Comparison of ENCODE assay signal across 26 mouse cellular contexts in genomic region chr6:65854585-65854984, GRCm38 (mm10).
DNase-seq lines count a peak whose midpoint lies in the region; ATAC-seq lines count a peak whose summit lies in the region.
"Had no signal": no experiment of that assay in that cellular context is flagged by ENCODE, and none has a peak within 500 bp of the region (broad histone marks: within the 10 kb centered on the region; RNA-seq: fewer than 3 reads in every experiment).

No protein-coding gene starts in this region.

- H3K36me3 ChIP-seq in forebrain, embryonic 14.5 days (ENCODE audit: control insufficient read depth, insufficient read depth, low read length): no peaks in the 10 kb centered on the region
- no peaks in the 10 kb centered on the region for H3K36me3 ChIP-seq in forebrain, embryonic 12.5 days (replicated peaks)
- no peaks in the 10 kb centered on the region for H3K36me3 ChIP-seq in lung, embryonic 16.5 days (ENCODE audit: control insufficient read depth, insufficient read depth, low read length)
- H3K36me3 ChIP-seq: embryonic facial prominence, embryonic 15.5 days; heart, embryonic 10.5 days; heart, embryonic 15.5 days; hindbrain, embryonic 12.5 days; midbrain, embryonic 10.5 days; neural tube, embryonic 13.5 days had no signal

- H3K4me3 ChIP-seq in forebrain, embryonic 14.5 days (ENCODE audit: low read depth, low read length): no peak overlapping the region
- no peak overlapping the region for H3K4me3 ChIP-seq in forebrain, embryonic 12.5 days (replicated peaks)
- no peak overlapping the region for H3K4me3 ChIP-seq in lung, embryonic 16.5 days (ENCODE audit: low read length)
- H3K4me3 ChIP-seq: embryonic facial prominence, embryonic 15.5 days; heart, embryonic 10.5 days; heart, embryonic 15.5 days; hindbrain, embryonic 12.5 days; liver, embryonic 12.5 days; midbrain, embryonic 10.5 days; neural tube, embryonic 13.5 days had no signal

- 0 out of 2 replicates have a peak, but pooled peaks cover 8% of the 10 kb centered on the region for H3K4me1 ChIP-seq in forebrain, embryonic 14.5 days (ENCODE audit: control insufficient read depth, insufficient read depth, low read length)
- H3K4me1 ChIP-seq in forebrain, embryonic 12.5 days: peaks cover 14% of the 10 kb centered on the region
- no peaks in the 10 kb centered on the region for H3K4me1 ChIP-seq in lung, embryonic 16.5 days (replicated peaks; ENCODE audit: control insufficient read depth, insufficient read depth, low read length)
- H3K4me1 ChIP-seq: heart, embryonic 10.5 days; liver, embryonic 12.5 days had no signal

- no peaks in the 10 kb centered on the region for H3K27me3 ChIP-seq in forebrain, embryonic 14.5 days (replicated peaks; ENCODE audit: control insufficient read depth, insufficient read depth, low read length)
- H3K27me3 ChIP-seq in forebrain, embryonic 12.5 days: no peaks in the 10 kb centered on the region
- no peaks in the 10 kb centered on the region for H3K27me3 ChIP-seq in lung, embryonic 16.5 days (ENCODE audit: control insufficient read depth, insufficient read depth, low read depth, low read length)
- H3K27me3 ChIP-seq: embryonic facial prominence, embryonic 15.5 days; heart, embryonic 15.5 days; hindbrain, embryonic 12.5 days; liver, embryonic 12.5 days; neural tube, embryonic 13.5 days; Patski had no signal

- 42% methylated on average over 4 of the region's 4 CpGs for WGBS in forebrain, embryonic 14.5 days
- WGBS in forebrain, embryonic 12.5 days: 39% methylated on average over 4 of the region's 4 CpGs
- 79% methylated on average over 4 of the region's 4 CpGs for WGBS in lung, embryonic 16.5 days

- DNase-seq in forebrain, embryonic 14.5 days (ENCODE audit: low spot score): peak; percentile 11
- DNase-seq in lung, postnatal 14 days: no peak
- DNase-seq in NIH3T3 (ENCODE audit: low read depth): peak; percentile 29
- peak; percentile 36 for DNase-seq in brain, adult 2 months (ENCODE audit: low read depth, low spot score)
- DNase-seq in ovary, postnatal 14 days (ENCODE audit: low spot score): no peak
- DNase-seq: adrenal gland, adult 2 months; adrenal gland, postnatal 36 days; cerebellum, adult 8-10 months; cerebellum, postnatal 36 days; gastrocnemius, postnatal 10 days; kidney, adult 11 months; kidney, postnatal 25 days; liver, postnatal 0 days; thymus, postnatal 4 days had no signal

- no peak overlapping the region for H3K27ac ChIP-seq in forebrain, embryonic 14.5 days (ENCODE audit: low read depth, low read length)
- H3K27ac ChIP-seq in forebrain, embryonic 12.5 days: no peak overlapping the region
- no peak overlapping the region for H3K27ac ChIP-seq in lung, embryonic 16.5 days (ENCODE audit: low read length)
- H3K27ac ChIP-seq: embryonic facial prominence, embryonic 15.5 days; heart, embryonic 10.5 days; heart, embryonic 15.5 days; hindbrain, embryonic 12.5 days; liver, embryonic 12.5 days; midbrain, embryonic 10.5 days; neural tube, embryonic 13.5 days had no signal

- no peak overlapping the region for H3K9ac ChIP-seq in forebrain, embryonic 14.5 days (ENCODE audit: low read length)
- no peak overlapping the region for H3K9ac ChIP-seq in forebrain, embryonic 12.5 days
- H3K9ac ChIP-seq in lung, embryonic 16.5 days (ENCODE audit: low read length): no peak overlapping the region
- H3K9ac ChIP-seq: embryonic facial prominence, embryonic 15.5 days; heart, embryonic 15.5 days; hindbrain, embryonic 12.5 days; liver, embryonic 12.5 days; liver, postnatal 0 days; neural tube, embryonic 13.5 days had no signal

- no peak overlapping the region for H3K4me2 ChIP-seq in forebrain, embryonic 14.5 days (ENCODE audit: low read length)
- H3K4me2 ChIP-seq in forebrain, embryonic 12.5 days: no peak overlapping the region
- H3K4me2 ChIP-seq in lung, embryonic 16.5 days (ENCODE audit: low read depth, low read length): no peak overlapping the region
- H3K4me2 ChIP-seq: embryonic facial prominence, embryonic 15.5 days; heart, embryonic 15.5 days; hindbrain, embryonic 12.5 days; liver, embryonic 12.5 days; neural tube, embryonic 13.5 days had no signal

- H3K9me3 ChIP-seq in forebrain, embryonic 14.5 days (replicated peaks; ENCODE audit: control insufficient read depth, low read length): no peaks in the 10 kb centered on the region
- H3K9me3 ChIP-seq in forebrain, embryonic 12.5 days: no peaks in the 10 kb centered on the region
- H3K9me3 ChIP-seq in lung, embryonic 16.5 days (ENCODE audit: control insufficient read depth, low read length): no peaks in the 10 kb centered on the region
- H3K9me3 ChIP-seq: embryonic facial prominence, embryonic 15.5 days; heart, embryonic 10.5 days; heart, embryonic 15.5 days; hindbrain, embryonic 12.5 days; liver, embryonic 12.5 days; midbrain, embryonic 10.5 days; neural tube, embryonic 13.5 days had no signal

- ATAC-seq in forebrain, embryonic 14.5 days: no peak
- no peak for ATAC-seq in forebrain, embryonic 12.5 days (ENCODE audit: low FRiP score)
- peak; percentile 60; the same call in 1 of the 2 replicates for ATAC-seq in lung, embryonic 16.5 days (ENCODE audit: low read depth)
- no peak for ATAC-seq in CD4-positive, CD25-positive, alpha-beta regulatory T cell, adult 4 months
- ATAC-seq: inflammation-experienced regulatory T-cells, adult 6 months; liver, embryonic 12.5 days; liver, postnatal 0 days; Patski had no signal

Comparison
In these comparisons a context has a peak if more than half of its experiments do, and no peak if none do; other contexts are left out.
1. DNase-seq: peak in forebrain, embryonic 14.5 days (single experiment), NIH3T3 (single experiment) and brain, adult 2 months (single experiment); none in lung, postnatal 14 days (single experiment) and ovary, postnatal 14 days (single experiment).